In the genomic region with DNA sequence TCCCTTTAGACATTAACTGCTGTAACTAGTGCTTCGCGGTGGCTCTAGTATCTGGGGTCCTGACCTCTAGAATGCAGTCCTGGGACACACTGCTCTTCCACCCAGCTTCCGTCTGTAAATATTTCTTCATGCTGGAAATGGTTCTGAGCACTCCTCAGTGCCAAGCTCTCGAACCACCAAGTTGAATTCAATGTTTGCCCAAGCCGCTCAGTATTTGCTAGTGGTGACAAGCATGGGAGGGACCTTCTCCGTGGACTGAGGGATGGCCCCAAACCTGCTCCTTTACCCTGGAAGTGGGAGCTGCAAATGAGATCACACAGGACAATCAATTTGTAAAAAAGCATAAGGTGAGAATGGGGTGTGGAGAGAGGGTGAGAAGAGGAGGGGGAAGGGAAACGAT, we compare ENCODE assay signal across 9 mouse cellular contexts.
DNase-seq lines count a peak whose midpoint lies in the region; ATAC-seq and TF ChIP-seq lines count a peak whose summit lies in the region.
"Had no signal": no experiment of that assay in that cellular context is flagged by ENCODE, and none has a peak within 500 bp of the region (broad histone marks: within the 10 kb centered on the region; RNA-seq: fewer than 3 reads in every experiment).

No protein-coding gene starts in this region.

- WGBS in kidney, embryonic 14.5 days: 74% methylated on average over 7 of the region's 7 CpGs
- 83% methylated on average over 7 of the region's 7 CpGs for WGBS in forebrain, embryonic 16.5 days
- 44% methylated on average over 7 of the region's 7 CpGs for WGBS in liver, postnatal 0 days (ENCODE audit: insufficient replicate concordance)
- WGBS in stomach, embryonic 14.5 days: 56% methylated on average over 7 of the region's 7 CpGs

- H3K9me3 ChIP-seq in kidney, embryonic 14.5 days (ENCODE audit: control insufficient read depth, low read length): no peaks in the 10 kb centered on the region
- H3K9me3 ChIP-seq in forebrain, embryonic 16.5 days (ENCODE audit: control insufficient read depth, low read length): no peaks in the 10 kb centered on the region
- no peaks in the 10 kb centered on the region for H3K9me3 ChIP-seq in liver, postnatal 0 days (ENCODE audit: low read length)
- no peaks in the 10 kb centered on the region for H3K9me3 ChIP-seq in stomach, embryonic 14.5 days (ENCODE audit: control insufficient read depth, low read depth, low read length)

- H3K4me1 ChIP-seq in kidney, embryonic 14.5 days (ENCODE audit: control insufficient read depth, insufficient read depth, low read length): 0 out of 2 replicates have a peak, but pooled peaks cover 5% of the 10 kb centered on the region
- H3K4me1 ChIP-seq in forebrain, embryonic 16.5 days (replicated peaks; ENCODE audit: control insufficient read depth, insufficient read depth, low read length): peaks cover 4% of the 10 kb centered on the region
- H3K4me1 ChIP-seq in liver, postnatal 0 days (ENCODE audit: insufficient read depth): peaks cover 10% of the 10 kb centered on the region; the same call in 1 of the 2 replicates
- H3K4me1 ChIP-seq in stomach, embryonic 14.5 days (ENCODE audit: control insufficient read depth, insufficient read depth, low read length): 0 out of 2 replicates have a peak, but pooled peaks cover 8% of the 10 kb centered on the region

- H3K27me3 ChIP-seq in kidney, embryonic 14.5 days (ENCODE audit: control insufficient read depth, insufficient read depth, low read length): no peaks in the 10 kb centered on the region
- H3K27me3 ChIP-seq in forebrain, embryonic 16.5 days (replicated peaks; ENCODE audit: control insufficient read depth, insufficient read depth, low read length): no peaks in the 10 kb centered on the region
- no peaks in the 10 kb centered on the region for H3K27me3 ChIP-seq in liver, postnatal 0 days (ENCODE audit: insufficient read depth, low read length)
- H3K27me3 ChIP-seq in stomach, embryonic 14.5 days (ENCODE audit: control insufficient read depth, insufficient read depth, low read length): no peaks in the 10 kb centered on the region
- H3K27me3 ChIP-seq: Patski had no signal

- no peak for TF ChIP-seq CTCF in liver, postnatal 0 days (IDR thresholded peaks at IDR 0.05; ENCODE audit: low read depth)

- H3K27ac ChIP-seq in kidney, embryonic 14.5 days (ENCODE audit: low read depth, low read length): peak overlapping the region; percentile 24; the same call in 1 of the 2 replicates
- H3K27ac ChIP-seq in forebrain, embryonic 16.5 days (ENCODE audit: low read length): no peak overlapping the region
- H3K27ac ChIP-seq in liver, postnatal 0 days (ENCODE audit: low read depth): peak overlapping the region; percentile 68
- peak overlapping the region; percentile 80 for H3K27ac ChIP-seq in stomach, embryonic 14.5 days (ENCODE audit: low read length)

- intact Hi-C loops in left cerebral cortex, postnatal 10 days (cut with DNase I): loop anchor here (5.0 kb wide), 3 partner anchors 219 to 424 kb away; partner anchors contain the start of gene Magi3

- no peak for DNase-seq in kidney, postnatal 14 days
- peak; percentile 44 for DNase-seq in liver, postnatal 0 days
- no peak for DNase-seq in left cerebral cortex, postnatal 10 days (ENCODE audit: extremely low spot score in 1 of 2, low spot score in 2 of 2)
- no peak for DNase-seq in urinary bladder, adult 18-20 months (ENCODE audit: low spot score in 2 of 2)

- peak; percentile 38; the same call in 1 of the 2 replicates for ATAC-seq in kidney, embryonic 14.5 days (ENCODE audit: low FRiP score, low TSS enrichment)
- ATAC-seq in forebrain, embryonic 16.5 days: no peak
- peak; percentile 84 for ATAC-seq in liver, postnatal 0 days
- ATAC-seq in stomach, embryonic 14.5 days (ENCODE audit: insufficient number of reproducible peaks, insufficient read depth, low FRiP score, low read depth): peak; percentile 25; the same call in 1 of the 2 replicates
- ATAC-seq in activated CD4-positive, CD25-positive, alpha-beta regulatory T cell, adult 4 months: no peak

- 0 out of 2 replicates have a peak overlapping the region, but pooled peaks have one; percentile 32 for H3K4me2 ChIP-seq in kidney, embryonic 14.5 days (replicated peaks; ENCODE audit: low read depth, low read length)
- H3K4me2 ChIP-seq in forebrain, embryonic 16.5 days (ENCODE audit: low read length): peak overlapping the region; percentile 54; the same call in 1 of the 2 replicates
- H3K4me2 ChIP-seq in liver, postnatal 0 days (ENCODE audit: low read depth, low read length): peak overlapping the region; percentile 42
- peak overlapping the region; percentile 46 for H3K4me2 ChIP-seq in stomach, embryonic 14.5 days (replicated peaks; ENCODE audit: low read depth, low read length)

- H3K36me3 ChIP-seq in kidney, embryonic 14.5 days (ENCODE audit: control insufficient read depth, insufficient read depth, low read length): no peaks in the 10 kb centered on the region
- no peaks in the 10 kb centered on the region for H3K36me3 ChIP-seq in forebrain, embryonic 16.5 days (ENCODE audit: control insufficient read depth, insufficient read depth)
- H3K36me3 ChIP-seq in liver, postnatal 0 days (replicated peaks; ENCODE audit: insufficient read depth, low read length): no peaks in the 10 kb centered on the region
- no peaks in the 10 kb centered on the region for H3K36me3 ChIP-seq in stomach, embryonic 14.5 days (ENCODE audit: control insufficient read depth, insufficient read depth, low read length)

- no peak overlapping the region for H3K4me3 ChIP-seq in kidney, embryonic 14.5 days (ENCODE audit: low read length)
- no peak overlapping the region for H3K4me3 ChIP-seq in forebrain, embryonic 16.5 days (replicated peaks; ENCODE audit: low read length)
- H3K4me3 ChIP-seq in liver, postnatal 0 days (ENCODE audit: low read depth, low read length): no peak overlapping the region
- H3K4me3 ChIP-seq in stomach, embryonic 14.5 days (ENCODE audit: low read depth, low read length): 0 out of 2 replicates have a peak overlapping the region, but pooled peaks have one; percentile 15

- peak overlapping the region; percentile 47 for H3K9ac ChIP-seq in kidney, embryonic 14.5 days (ENCODE audit: low read depth, low read length)
- peak overlapping the region; percentile 52; the same call in 1 of the 2 replicates for H3K9ac ChIP-seq in forebrain, embryonic 16.5 days (replicated peaks; ENCODE audit: low read depth, low read length)
- H3K9ac ChIP-seq in liver, postnatal 0 days (replicated peaks): no peak overlapping the region
- no peak overlapping the region for H3K9ac ChIP-seq in stomach, embryonic 14.5 days (replicated peaks; ENCODE audit: low read depth, low read length)

- TF ChIP-seq EP300 in liver, postnatal 0 days (IDR thresholded peaks at IDR 0.05; ENCODE audit: low read depth): no peak; the same call in 1 of the 2 replicates

Comparison
In these comparisons a context has a peak if more than half of its experiments do, and no peak if none do; other contexts are left out.
1. ATAC-seq: peak in kidney, embryonic 14.5 days (single experiment), liver, postnatal 0 days (single experiment) and stomach, embryonic 14.5 days (single experiment); none in forebrain, embryonic 16.5 days (single experiment) and activated CD4-positive, CD25-positive, alpha-beta regulatory T cell, adult 4 months (single experiment).
2. H3K9ac ChIP-seq: peak in kidney, embryonic 14.5 days (single experiment) and forebrain, embryonic 16.5 days (single experiment); none in liver, postnatal 0 days (single experiment) and stomach, embryonic 14.5 days (single experiment).
3. Peak in every context shown above with its lines, with median percentiles within 50 percentile points of each other: H3K4me2 ChIP-seq.